Mouse (Mus musculus) gastrocnemius, postnatal 10 days (tissue): Measurements from ENCODE around the gene Ubl5. TPM values are rescaled to one million over a fixed set of nuclear protein-coding genes. Genes with fewer than 3 reads are reported as not detected.

Experiments used
- total RNA-seq, 2 experiments: library from RNA; stranded (reverse); gene quantifications; 2 replicates each; pipeline ENCODE4 v1.2.3; 2021

The Ubl5 gene
- total RNA-seq, 2 experiments from 2014 or later = 197 to 204 TPM

Other genes starting within 250 kb of the Ubl5 start
- 10 to 100 TPM; 12.0 to 14.7 TPM for gene Zfp26, start 182.7 kb upstream of the Ubl5 start, total RNA-seq
- gene Zfp426, start 150.1 kb upstream of the Ubl5 start, total RNA-seq = 10 to 100 TPM in 1 of 2 experiments, 1 to 10 TPM in 1; 9.8 to 12.5 TPM
- gene Zfp266, start 121.5 kb upstream of the Ubl5 start, total RNA-seq = 10 to 100 TPM; 31.4 to 39.3 TPM
- 1 to 10 TPM; 5.2 to 6.0 TPM for gene Zfp846, start 61.6 kb upstream of the Ubl5 start, total RNA-seq
- 10 to 100 TPM in 1 of 2 experiments, 1 to 10 TPM in 1; 8.1 to 12.0 TPM for gene Fbxl12, start 1.9 kb downstream of the Ubl5 start, total RNA-seq
- gene Pin1, start 9.2 kb downstream of the Ubl5 start, total RNA-seq = 10 to 100 TPM; 15.7 to 17.2 TPM
- gene Olfm2, start 103.5 kb downstream of the Ubl5 start, total RNA-seq = under 1 TPM; 0.52 TPM
- gene Col5a3, start 172.2 kb downstream of the Ubl5 start, total RNA-seq = 10 to 100 TPM; 76.7 to 90.9 TPM
- not detected for gene Rdh8, start 175.6 kb downstream of the Ubl5 start, total RNA-seq
- 1 to 10 TPM; 4.8 to 7.6 TPM for gene A230050P20Rik, start 225.8 kb downstream of the Ubl5 start, total RNA-seq
- gene Angptl6, start 236.8 kb downstream of the Ubl5 start, total RNA-seq = 1 to 10 TPM; 4.4 to 4.7 TPM
- 10 to 100 TPM; 15.9 to 19.2 TPM for gene Ppan, start 245.3 kb downstream of the Ubl5 start, total RNA-seq